Mouse (Mus musculus) monocyte, adult 5-6 weeks (primary cell): ENCODE measurements around the gene Fgb. TPM values are rescaled to one million over a fixed set of nuclear protein-coding genes. Genes with fewer than 3 reads are reported as not detected.

ENCODE experiments used
- ATAC-seq: fragments of 153-309, 156-312 bp; replicated peaks from 2 replicates; pipeline ENCODE4 v1.8.0; 2017; ENCODE audit warnings: mild to moderate bottlenecking; ENCODE audit not compliant: low TSS enrichment, insufficient number of reproducible peaks, severe bottlenecking, poor library complexity, low FRiP score
- total RNA-seq: library from RNA; stranded (forward); fragments of 200-1000, 200-491, 200-594 nt; gene quantifications from 3 replicates; pipeline ENCODE4 v1.2.3, GENCODE M21; 2017

The Fgb gene
- total RNA-seq, 1 experiment from 2014 or later = not detected

- no peak for ATAC-seq
Measured at GRCm38 (mm10) chr3:83033801-83034200, 15.9 kb downstream of the Fgb start.

- ATAC-seq = no peak
Measured at GRCm38 (mm10) chr3:83032746-83033308, 16.8 kb downstream of the Fgb start.

- no peak for ATAC-seq
Measured at GRCm38 (mm10) chr3:83030331-83030730, 19.3 kb downstream of the Fgb start.

GRCm38 (mm10) chr3:83027546-83028251 is 22.0 kb downstream of the Fgb start:
- ATAC-seq = no peak

GRCm38 (mm10) chr3:83025475-83026301 is 24.0 kb downstream of the Fgb start, which contains the start of gene Fga:
Fga (plus strand) TSS chr3:83026076.
- ATAC-seq = no peak

- ATAC-seq = no peak
Measured at GRCm38 (mm10) chr3:83025036-83025435, 24.6 kb downstream of the Fgb start.

GRCm38 (mm10) chr3:83021176-83021575 is 28.5 kb downstream of the Fgb start:
- no peak for ATAC-seq

GRCm38 (mm10) chr3:83020387-83020786 is 29.3 kb downstream of the Fgb start:
- ATAC-seq = no peak

GRCm38 (mm10) chr3:83016236-83016635 is 33.4 kb downstream of the Fgb start:
- no peak for ATAC-seq

GRCm38 (mm10) chr3:83013951-83014350 is 35.7 kb downstream of the Fgb start:
- ATAC-seq = no peak

- no peak for ATAC-seq
Measured at GRCm38 (mm10) chr3:83012636-83013035, 37.0 kb downstream of the Fgb start.

GRCm38 (mm10) chr3:83011565-83011964 is 38.1 kb downstream of the Fgb start:
- no peak for ATAC-seq

GRCm38 (mm10) chr3:83011136-83011535 is 38.5 kb downstream of the Fgb start:
- ATAC-seq = no peak

- ATAC-seq = no peak
Measured at GRCm38 (mm10) chr3:83010291-83010690, 39.4 kb downstream of the Fgb start.

- no peak for ATAC-seq
Measured at GRCm38 (mm10) chr3:83007557-83007956, 42.1 kb downstream of the Fgb start, which contains the start of gene Fgg. Fgg (plus strand) TSS chr3:83007724.

GRCm38 (mm10) chr3:83004801-83005200 is 44.9 kb downstream of the Fgb start:
- no peak for ATAC-seq

- no peak for ATAC-seq
Measured at GRCm38 (mm10) chr3:83003068-83003467, 46.6 kb downstream of the Fgb start.

GRCm38 (mm10) chr3:83002191-83002590 is 47.5 kb downstream of the Fgb start:
- ATAC-seq = peak; percentile 61; the same call in 1 of the 2 replicates

- no peak for ATAC-seq
Measured at GRCm38 (mm10) chr3:82999995-83000394, 49.7 kb downstream of the Fgb start.
